Mouse (Mus musculus): ENCODE data around the gene Bad. TPM values are rescaled to one million over a fixed set of nuclear protein-coding genes. Genes with fewer than 3 reads are reported as not detected.

Bad gene
- total and polyA plus RNA-seq, 2 experiments from 2014 or later = 56.5 to 95.3 TPM

GRCm38 (mm10) chr19:6925611-6926329 is 15.9 kb upstream of the Bad start:
- DNase-seq (no peak), ATAC-seq (no peak)
- no peak for TF ChIP-seq CTCF (IDR thresholded peaks at IDR 0.05; ENCODE audit: low read depth)
- no peak overlapping the region for H3K4me2 ChIP-seq (ENCODE audit: low read depth)
- H3K27me3 ChIP-seq (ENCODE audit: insufficient read depth, low read length) = peaks cover 51% of the 10 kb centered on the region
- H3K36me3 ChIP-seq (ENCODE audit: insufficient read depth) = no peaks in the 10 kb centered on the region
- H3K4me1 ChIP-seq (ENCODE audit: insufficient read depth) = peaks cover 2% of the 10 kb centered on the region
- no peak overlapping the region for H3K27ac ChIP-seq (ENCODE audit: low read depth, low read length)
- H3K9ac ChIP-seq = no peak overlapping the region
- no peak overlapping the region for H3K4me3 ChIP-seq (ENCODE audit: low read depth, low read length)
- WGBS = 12% methylated on average over 40 of the region's 40 CpGs
- no peaks in the 10 kb centered on the region for H3K9me3 ChIP-seq (ENCODE audit: low read length)

- TF ChIP-seq CTCF (IDR thresholded peaks at IDR 0.05; ENCODE audit: low read depth) = no peak
- H3K4me2 ChIP-seq (ENCODE audit: low read depth) = peak overlapping the region; percentile 36
- H3K36me3 ChIP-seq (ENCODE audit: insufficient read depth) = no peaks in the 10 kb centered on the region
- 13% methylated on average over 26 of the region's 26 CpGs for WGBS
- H3K27ac ChIP-seq (ENCODE audit: low read depth, low read length) = no peak overlapping the region
- ATAC-seq (no peak), DNase-seq (no peak)
- no peaks in the 10 kb centered on the region for H3K9me3 ChIP-seq (ENCODE audit: low read length)
- H3K9ac ChIP-seq = no peak overlapping the region
- H3K4me3 ChIP-seq (ENCODE audit: low read depth, low read length) = no peak overlapping the region
- H3K27me3 ChIP-seq (ENCODE audit: insufficient read depth, low read length) = peaks cover 53% of the 10 kb centered on the region
- no peaks in the 10 kb centered on the region for H3K4me1 ChIP-seq (ENCODE audit: insufficient read depth)
Measured at GRCm38 (mm10) chr19:6926559-6927255, 15.0 kb upstream of the Bad start.

DNA sequence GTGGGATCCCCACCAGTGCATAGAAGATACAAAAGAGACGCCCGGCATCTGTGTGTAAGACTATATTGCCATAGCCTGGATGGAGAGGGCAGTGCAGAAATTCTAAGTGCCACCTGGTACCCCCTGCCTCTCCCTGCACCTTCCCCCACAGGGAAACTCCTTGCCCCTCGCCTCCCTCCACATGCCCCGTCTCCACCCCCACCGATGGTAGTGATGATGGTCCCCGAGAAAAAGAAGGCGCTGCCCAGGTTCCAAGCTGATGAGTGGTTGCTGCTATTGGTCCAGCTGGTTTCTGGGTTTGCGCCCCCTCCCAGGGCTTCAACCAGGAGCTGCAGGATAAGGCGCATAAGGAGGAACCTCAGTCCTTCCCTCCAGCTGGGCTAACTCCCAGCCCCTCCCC is 13.6 kb upstream of the Bad start:
- no peak overlapping the region for H3K4me3 ChIP-seq (ENCODE audit: low read depth, low read length)
- ATAC-seq = no peak
- no peak overlapping the region for H3K27ac ChIP-seq (ENCODE audit: low read depth, low read length)
- H3K4me2 ChIP-seq (ENCODE audit: low read depth) = no peak overlapping the region
- no peaks in the 10 kb centered on the region for H3K4me1 ChIP-seq (ENCODE audit: insufficient read depth)
- no peak for TF ChIP-seq CTCF (IDR thresholded peaks at IDR 0.05; ENCODE audit: low read depth)
- H3K36me3 ChIP-seq (ENCODE audit: insufficient read depth) = no peaks in the 10 kb centered on the region
- no peaks in the 10 kb centered on the region for H3K9me3 ChIP-seq (ENCODE audit: low read length)
- WGBS = 11% methylated on average over 9 of the region's 9 CpGs
- no peak overlapping the region for H3K9ac ChIP-seq
- DNase-seq = no peak
- peaks cover 66% of the 10 kb centered on the region for H3K27me3 ChIP-seq (ENCODE audit: insufficient read depth, low read length)

DNA sequence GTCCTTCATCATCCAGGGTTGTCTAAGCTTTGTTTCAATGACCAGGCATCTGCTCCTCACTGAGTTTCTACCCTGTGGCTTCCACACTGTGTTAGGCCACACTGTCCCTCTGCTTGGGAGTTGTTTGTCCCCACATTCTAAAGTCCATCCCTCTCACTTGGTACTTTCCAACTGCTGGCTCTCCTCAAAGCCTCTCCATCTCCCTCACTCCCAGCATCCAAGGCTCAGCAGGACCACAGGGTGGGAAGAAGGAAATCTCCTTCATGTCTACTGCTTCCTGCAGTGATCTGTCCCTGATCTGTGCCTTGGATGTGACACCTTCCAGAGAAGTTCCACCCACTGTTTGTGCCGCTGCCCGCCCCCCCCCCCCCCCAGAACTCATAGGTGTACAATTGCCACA is 10.7 kb upstream of the Bad start:
- no peaks in the 10 kb centered on the region for H3K9me3 ChIP-seq (ENCODE audit: low read length)
- no peaks in the 10 kb centered on the region for H3K36me3 ChIP-seq (ENCODE audit: insufficient read depth)
- DNase-seq (no peak), ATAC-seq (no peak)
- TF ChIP-seq CTCF (IDR thresholded peaks at IDR 0.05; ENCODE audit: low read depth) = no peak
- 0 out of 2 replicates have a peak, but pooled peaks cover 4% of the 10 kb centered on the region for H3K4me1 ChIP-seq (ENCODE audit: insufficient read depth)
- H3K9ac ChIP-seq = no peak overlapping the region
- peaks cover 50% of the 10 kb centered on the region for H3K27me3 ChIP-seq (ENCODE audit: insufficient read depth, low read length)
- H3K4me2 ChIP-seq (ENCODE audit: low read depth) = no peak overlapping the region
- no peak overlapping the region for H3K4me3 ChIP-seq (ENCODE audit: low read depth, low read length)
- WGBS = 0% methylated on average over 1 of the region's 2 CpGs
- H3K27ac ChIP-seq (ENCODE audit: low read depth, low read length) = no peak overlapping the region

DNA sequence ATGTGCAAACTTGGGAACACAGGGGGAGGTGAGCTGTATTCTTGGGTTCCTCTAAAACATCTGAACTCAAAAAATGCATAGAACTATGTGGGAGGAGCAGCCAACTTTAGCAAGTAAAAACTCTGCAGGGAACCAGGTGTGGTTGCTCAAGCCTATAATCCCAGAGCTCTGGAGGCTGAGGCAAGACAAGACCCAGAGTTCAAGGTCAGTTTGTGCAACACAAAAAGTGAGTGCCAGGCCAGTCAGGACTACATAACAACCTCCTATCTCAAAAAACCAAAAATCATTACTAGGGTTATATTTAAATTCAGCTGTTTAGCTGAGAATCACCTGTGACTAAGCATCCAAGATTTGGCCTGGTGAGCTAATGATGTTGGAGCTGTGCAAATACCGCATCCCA is 9.6 kb upstream of the Bad start:
- no peak for TF ChIP-seq CTCF (IDR thresholded peaks at IDR 0.05; ENCODE audit: low read depth)
- Histone ChIP-seq H3K9ac (no peak overlapping the region), H3K4me2 (ENCODE audit: low read depth) (no peak overlapping the region), H3K4me3 (ENCODE audit: low read depth, low read length) (no peak overlapping the region), H3K36me3 (ENCODE audit: insufficient read depth) (no peaks in the 10 kb centered on the region), H3K4me1 (ENCODE audit: insufficient read depth) (0 out of 2 replicates have a peak, but pooled peaks cover 4% of the 10 kb centered on the region), H3K27me3 (ENCODE audit: insufficient read depth, low read length) (peaks cover 40% of the 10 kb centered on the region), H3K27ac (ENCODE audit: low read depth, low read length) (no peak overlapping the region), H3K9me3 (ENCODE audit: low read length) (no peaks in the 10 kb centered on the region)
- WGBS = 28% methylated on average over 1 of the region's 1 CpGs
- ATAC-seq = no peak
- DNase-seq = no peak

GRCm38 (mm10) chr19:6933102-6933435 is 8.6 kb upstream of the Bad start:
- DNase-seq (no peak), ATAC-seq (0 out of 2 replicates have a peak, but pooled peaks have one; percentile 1)
- H3K27me3 ChIP-seq (ENCODE audit: insufficient read depth, low read length) = peaks cover 29% of the 10 kb centered on the region
- peak overlapping the region; percentile 67 for H3K4me2 ChIP-seq (ENCODE audit: low read depth)
- no peak for TF ChIP-seq CTCF (IDR thresholded peaks at IDR 0.05; ENCODE audit: low read depth)
- H3K4me1 ChIP-seq (ENCODE audit: insufficient read depth) = 0 out of 2 replicates have a peak, but pooled peaks cover 4% of the 10 kb centered on the region
- no peaks in the 10 kb centered on the region for H3K9me3 ChIP-seq (ENCODE audit: low read length)
- peak overlapping the region; percentile 41 for H3K4me3 ChIP-seq (ENCODE audit: low read depth, low read length)
- 24% methylated on average over 4 of the region's 4 CpGs for WGBS
- no peak overlapping the region; the same call in 1 of the 2 replicates for H3K9ac ChIP-seq
- H3K27ac ChIP-seq (ENCODE audit: low read depth, low read length) = no peak overlapping the region
- 0 out of 2 replicates have a peak, but pooled peaks cover under 1% of the 10 kb centered on the region for H3K36me3 ChIP-seq (ENCODE audit: insufficient read depth)

All from forebrain, postnatal 0 days (tissue).